Mouse (Mus musculus) embryonic fibroblast, embryonic 13.5 days (primary cell): ENCODE results near the gene Tmem136.

Experiments used
- CTCF ChIP-seq: IDR thresholded peaks from 2 replicates; pipeline ENCODE4 v1.5.1; 2011; ENCODE audit warnings: mild to moderate bottlenecking, control low read depth, low read length, moderate library complexity, borderline replicate concordance; ENCODE audit not compliant: insufficient read depth
- POLR2A ChIP-seq: IDR thresholded peaks from 2 replicates; pipeline ENCODE4 v1.6.1; 2011; ENCODE audit warnings: low read depth, mild to moderate bottlenecking, control low read depth, low read length, moderate library complexity

DNA sequence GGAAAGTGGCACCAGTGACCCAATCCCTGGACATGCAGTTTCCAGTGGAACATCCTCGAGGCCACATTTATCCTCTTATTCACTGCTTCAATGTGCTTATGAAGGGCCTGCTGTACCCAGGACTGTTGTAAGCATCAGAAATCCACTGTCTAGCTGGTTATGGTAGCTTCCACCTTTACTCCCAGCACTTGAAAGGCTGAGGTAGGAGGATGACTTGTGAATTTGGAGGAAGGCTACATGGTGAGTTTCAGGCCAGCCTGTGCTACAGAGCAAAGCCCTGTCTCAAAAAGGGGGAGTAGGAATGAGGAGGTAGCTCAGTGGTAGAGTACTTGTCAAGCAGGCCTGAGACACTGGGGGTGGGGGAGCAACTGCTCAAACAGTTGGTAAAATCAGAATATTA, 8.3 kb downstream of the Tmem136 start:
- TF ChIP-seq CTCF (no peak), POLR2A (no peak)
